Mouse (Mus musculus) layer of hippocampus, adult 2 months (tissue): ENCODE measurements around the gene Kcnh2. TPM values are rescaled to one million over a fixed set of nuclear protein-coding genes. Genes with fewer than 3 reads are reported as not detected.
A peak's percentile ranks its signal among the peaks of the same experiment; 100 is the strongest.
"Not testable (repeated sequence)": the region's sequence is repeated elsewhere in the genome, so short reads cannot be mapped to it uniquely, and the experiment has no call there.

Source experiments
- DNase-seq, 2 experiments: peaks; one replicate each; pipeline ENCODE4 v3.0.0; 2022; ENCODE audit warnings: low spot score in 2 of 2
- H3K27ac ChIP-seq: fragments of 200-600 bp; 2 replicates; pipeline ENCODE4 v1.8.1; 2022
- H3K4me3 ChIP-seq: fragments of 200-600 bp; 2 replicates; pipeline ENCODE4 v1.8.1; 2022; ENCODE audit warnings: mild to moderate bottlenecking
- CTCF ChIP-seq: fragments of 200-600 bp; conservative IDR thresholded peaks from 2 replicates; pipeline ENCODE4 v1.8.1; 2022; ENCODE audit warnings: antibody characterized with exemption, mild to moderate bottlenecking, moderate library complexity
- long read RNA-seq, 2 experiments: library from polyadenylated mRNA; stranded (forward); transcript quantifications; one replicate each; pipeline ENCODE4 v2.0.0; 2021; ENCODE audit warnings: borderline mapping rate in 2 of 2
- total RNA-seq, 2 experiments: library from RNA; stranded (reverse); gene quantifications; 2 replicates each; pipeline ENCODE4 v1.2.3; 2021

Gene Kcnh2
- total RNA-seq = 10 to 100 TPM; 21.7 to 23.6 TPM
- long read RNA-seq, experiment 1, full-length matches to known transcripts = 9 of 16 reads
- long read RNA-seq, experiment 1, partial matches to known transcripts = 1 of 16 reads
- long read RNA-seq, experiment 1, other reads (novel, unspliced or antisense) = 6 of 16 reads
- long read RNA-seq, experiment 2, full-length matches to known transcripts = 6 of 12 reads
- long read RNA-seq, experiment 2, partial matches to known transcripts = 3 of 12 reads
- long read RNA-seq, experiment 2, other reads (novel, unspliced or antisense) = 3 of 12 reads

GRCm38 (mm10) chr5:24351278-24351677, at the start of gene Kcnh2:
TSS of gene Kcnh2 (minus strand) at chr5:24351604.
- no peak for DNase-seq

GRCm38 (mm10) chr5:24400362-24400761, 49.0 kb upstream of the Kcnh2 start:
- H3K4me3 ChIP-seq = no peak overlapping the region
- TF ChIP-seq CTCF = no peak
- DNase-seq = no peak
- H3K27ac ChIP-seq = no peak overlapping the region

More at GRCm38 (mm10) chr5:24351278-24351677, at the start of gene Kcnh2:
- H3K27ac ChIP-seq = peak within 1 kb of the TSS; percentile 72
- H3K4me3 ChIP-seq = peak within 1 kb of the TSS; percentile 71
- no peak for TF ChIP-seq CTCF

- TF ChIP-seq CTCF = no peak
- no peak overlapping the region for H3K4me3 ChIP-seq
- no peak overlapping the region for H3K27ac ChIP-seq
- DNase-seq = no peak
Observed at GRCm38 (mm10) chr5:24399686-24400085, 48.3 kb upstream of the Kcnh2 start.

- not testable (repeated sequence) for DNase-seq, H3K27ac ChIP-seq, H3K4me3 ChIP-seq
- peak; percentile 64 for TF ChIP-seq CTCF
Observed at GRCm38 (mm10) chr5:24396254-24396653, 44.9 kb upstream of the Kcnh2 start.

GRCm38 (mm10) chr5:24394165-24394894, 42.9 kb upstream of the Kcnh2 start:
- peak; percentile 83 for TF ChIP-seq CTCF
- H3K4me3 ChIP-seq = peak overlapping the region; percentile 88
- peak; percentile 93 to 97 for DNase-seq
- peak overlapping the region; percentile 99 for H3K27ac ChIP-seq

GRCm38 (mm10) chr5:24393392-24393997, 42.1 kb upstream of the Kcnh2 start, which contains the start of gene Abcb8:
TSS of gene Abcb8 (plus strand) at chr5:24393663.
- peak; percentile 87 for DNase-seq
- Histone ChIP-seq H3K27ac (peak within 1 kb of the TSS; percentile 99), H3K4me3 (peak within 1 kb of the TSS; percentile 88)
- peak; percentile 95 for TF ChIP-seq CTCF

- no peak for TF ChIP-seq CTCF
- no peak for DNase-seq
- H3K27ac ChIP-seq = no peak overlapping the region
- no peak overlapping the region for H3K4me3 ChIP-seq
Observed at GRCm38 (mm10) chr5:24392724-24393123, 41.3 kb upstream of the Kcnh2 start.

- H3K27ac ChIP-seq = no peak within 1 kb of the TSS
Observed at GRCm38 (mm10) chr5:24391864-24392263, 40.5 kb upstream of the Kcnh2 start, which contains the start of gene Atg9b. TSS of gene Atg9b (minus strand) at chr5:24392143.

GRCm38 (mm10) chr5:24389658-24390020, 38.2 kb upstream of the Kcnh2 start:
- no peak overlapping the region for H3K27ac ChIP-seq
- TF ChIP-seq CTCF = no peak
- H3K4me3 ChIP-seq = no peak overlapping the region
- DNase-seq = no peak

More at GRCm38 (mm10) chr5:24391864-24392263, 40.5 kb upstream of the Kcnh2 start, which contains the start of gene Atg9b:
- no peak for TF ChIP-seq CTCF
- DNase-seq = no peak
- no peak within 1 kb of the TSS for H3K4me3 ChIP-seq

GRCm38 (mm10) chr5:24389011-24389657, 37.7 kb upstream of the Kcnh2 start:
- H3K4me3 ChIP-seq = no peak overlapping the region
- H3K27ac ChIP-seq = no peak overlapping the region
- no peak for DNase-seq
- no peak for TF ChIP-seq CTCF

- DNase-seq = no peak
- Histone ChIP-seq H3K27ac (peak overlapping the region; percentile 4; the same call in 1 of the 2 replicates), H3K4me3 (peak overlapping the region; percentile 55)
- no peak for TF ChIP-seq CTCF
Observed at GRCm38 (mm10) chr5:24388246-24388915, 37.0 kb upstream of the Kcnh2 start.
